In the genomic region with DNA sequence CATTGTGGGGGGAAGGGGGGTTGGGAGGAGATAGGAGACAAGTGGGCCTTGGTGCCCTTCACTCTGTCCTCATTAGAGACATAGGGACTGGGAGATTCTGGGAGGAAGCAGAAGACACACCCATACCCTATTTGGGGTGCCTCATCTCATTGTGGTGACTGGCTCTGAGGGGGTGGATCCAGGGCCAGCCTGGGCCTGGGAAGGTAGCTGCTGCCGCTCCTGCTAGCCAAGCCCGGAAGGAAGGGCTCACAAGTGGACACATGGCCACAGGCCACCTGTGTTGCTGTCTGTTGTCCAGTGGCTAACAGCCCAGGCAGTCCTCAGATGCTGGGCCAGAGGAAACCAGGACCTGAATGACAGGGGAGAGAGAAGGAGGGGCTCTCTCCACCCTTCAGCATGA, we compare ENCODE assay signal across 7 mouse cellular contexts. TPM values are rescaled to one million over a fixed set of nuclear protein-coding genes. Genes with fewer than 3 reads are reported as not detected.
DNase-seq lines count a peak whose midpoint lies in the region; ATAC-seq lines count a peak whose summit lies in the region.

No protein-coding gene starts in this region.

- H3K36me3 ChIP-seq in intestine, embryonic 16.5 days (ENCODE audit: control insufficient read depth, insufficient read depth, low read length) = no peaks in the 10 kb centered on the region
- H3K36me3 ChIP-seq in stomach, embryonic 16.5 days (ENCODE audit: control insufficient read depth, insufficient read depth, low read length) = 0 out of 2 replicates have a peak, but pooled peaks cover 4% of the 10 kb centered on the region

- H3K4me3 ChIP-seq in intestine, embryonic 16.5 days (ENCODE audit: low read length) = peak overlapping the region; percentile 19
- H3K4me3 ChIP-seq in stomach, embryonic 16.5 days (replicated peaks; ENCODE audit: low read length) = peak overlapping the region; percentile 9

- H3K27ac ChIP-seq in intestine, embryonic 16.5 days (ENCODE audit: low read length) = peak overlapping the region; percentile 83
- H3K27ac ChIP-seq in stomach, embryonic 16.5 days (ENCODE audit: low read length) = peak overlapping the region; percentile 91

- H3K9ac ChIP-seq in intestine, embryonic 16.5 days (ENCODE audit: low read depth, low read length) = peak overlapping the region; percentile 7
- H3K9ac ChIP-seq in stomach, embryonic 16.5 days (ENCODE audit: low read length) = peak overlapping the region; percentile 71

- H3K4me2 ChIP-seq in intestine, embryonic 16.5 days (ENCODE audit: low read depth, low read length) = peak overlapping the region; percentile 23
- H3K4me2 ChIP-seq in stomach, embryonic 16.5 days (ENCODE audit: low read depth, low read length) = peak overlapping the region; percentile 36

- peaks cover 48% of the 10 kb centered on the region for H3K4me1 ChIP-seq in intestine, embryonic 16.5 days (ENCODE audit: control insufficient read depth, insufficient read depth, low read length)
- H3K4me1 ChIP-seq in stomach, embryonic 16.5 days (ENCODE audit: control insufficient read depth, insufficient read depth, low read length) = peaks cover 39% of the 10 kb centered on the region

- ATAC-seq in CD4-positive, CD25-positive, alpha-beta regulatory T cell, adult 4 months = peak; percentile 14
- no peak for ATAC-seq in intestine, embryonic 16.5 days
- no peak for ATAC-seq in stomach, embryonic 16.5 days (ENCODE audit: insufficient read depth, low FRiP score)

- WGBS in intestine, embryonic 16.5 days = 43% methylated on average over 2 of the region's 2 CpGs
- 16% methylated on average over 2 of the region's 2 CpGs for WGBS in stomach, embryonic 16.5 days

- no peaks in the 10 kb centered on the region for H3K27me3 ChIP-seq in intestine, embryonic 16.5 days (replicated peaks; ENCODE audit: control insufficient read depth, insufficient read depth, low read length)
- no peaks in the 10 kb centered on the region for H3K27me3 ChIP-seq in stomach, embryonic 16.5 days (ENCODE audit: control insufficient read depth, insufficient read depth, low read length)

- H3K9me3 ChIP-seq in intestine, embryonic 16.5 days (ENCODE audit: control insufficient read depth, low read length) = no peaks in the 10 kb centered on the region
- H3K9me3 ChIP-seq in stomach, embryonic 16.5 days (replicated peaks; ENCODE audit: control insufficient read depth, low read length) = no peaks in the 10 kb centered on the region

- peak; percentile 80 for DNase-seq in 416B (ENCODE audit: low read depth)
- peak; percentile 37 for DNase-seq in gastrocnemius, postnatal 10 days
- no peak for DNase-seq in testis, postnatal 14 days (ENCODE audit: low spot score)
- DNase-seq in adrenal gland, adult 18-20 months (ENCODE audit: low spot score in 2 of 2) = no peak

RNA-seq across cellular contexts. Expression of a gene that starts 2.9 kb away (rescaled TPM):
- polyA plus RNA-seq in CD4-positive, CD25-positive, alpha-beta regulatory T cell, adult 4 months (2017; shearing (Covaris generic)) = 10 to 100 TPM in 1 of 2 experiments, 1 to 10 TPM in 1; 6.6 to 11.0 TPM
- 10 to 100 TPM; 61.2 to 65.0 TPM for total RNA-seq in gastrocnemius, postnatal 10 days (2021)
- 5.1 and 5.2 TPM in 2 replicates for polyA plus RNA-seq in intestine, embryonic 16.5 days (2015; fragmentation: Nextera tagmentation; extraction: Ambion mirVana)
- 10.1 and 10.8 TPM in 2 replicates for polyA plus RNA-seq in stomach, embryonic 16.5 days (2015; fragmentation: Nextera tagmentation; extraction: Ambion mirVana)
- total RNA-seq in adrenal gland, adult 18-20 months (2021) = 10 to 100 TPM in 1 of 2 experiments, 1 to 10 TPM in 1; 6.3 to 15.0 TPM

RNA-seq across cellular contexts. Expression of a gene that starts 10.0 kb away (rescaled TPM):
- 10 to 100 TPM; 83.1 to 87.9 TPM for polyA plus RNA-seq in CD4-positive, CD25-positive, alpha-beta regulatory T cell, adult 4 months (2017; shearing (Covaris generic))
- total RNA-seq in gastrocnemius, postnatal 10 days (2021) = 10 to 100 TPM; 21.7 to 25.4 TPM
- 51.8 and 58.6 TPM in 2 replicates for polyA plus RNA-seq in intestine, embryonic 16.5 days (2015; fragmentation: Nextera tagmentation; extraction: Ambion mirVana)
- 85.7 and 88.8 TPM in 2 replicates for polyA plus RNA-seq in stomach, embryonic 16.5 days (2015; fragmentation: Nextera tagmentation; extraction: Ambion mirVana)
- total RNA-seq in adrenal gland, adult 18-20 months (2021) = 10 to 100 TPM; 32.5 to 35.7 TPM

RNA-seq across cellular contexts. Expression of a gene that starts 11.2 kb away (rescaled TPM):
- 100 to 1,000 TPM; 104 to 108 TPM for polyA plus RNA-seq in CD4-positive, CD25-positive, alpha-beta regulatory T cell, adult 4 months (2017; shearing (Covaris generic))
- 10 to 100 TPM; 24.2 to 25.2 TPM for total RNA-seq in gastrocnemius, postnatal 10 days (2021)
- 105 and 125 TPM in 2 replicates for polyA plus RNA-seq in intestine, embryonic 16.5 days (2015; fragmentation: Nextera tagmentation; extraction: Ambion mirVana)
- 114 and 118 TPM in 2 replicates for polyA plus RNA-seq in stomach, embryonic 16.5 days (2015; fragmentation: Nextera tagmentation; extraction: Ambion mirVana)
- 10 to 100 TPM; 33.1 to 34.9 TPM for total RNA-seq in adrenal gland, adult 18-20 months (2021)

RNA-seq across cellular contexts. Expression of a gene that starts 38.2 kb away (rescaled TPM):
- polyA plus RNA-seq in CD4-positive, CD25-positive, alpha-beta regulatory T cell, adult 4 months (2017; shearing (Covaris generic)) = 100 to 1,000 TPM in 1 of 2 experiments, 10 to 100 TPM in 1; 88.0 to 146 TPM
- 10 to 100 TPM in 1 of 2 experiments, 1 to 10 TPM in 1; 9.0 to 14.5 TPM for total RNA-seq in gastrocnemius, postnatal 10 days (2021)
- 27.0 and 27.5 TPM in 2 replicates for polyA plus RNA-seq in intestine, embryonic 16.5 days (2015; fragmentation: Nextera tagmentation; extraction: Ambion mirVana)
- 33.0 and 35.8 TPM in 2 replicates for polyA plus RNA-seq in stomach, embryonic 16.5 days (2015; fragmentation: Nextera tagmentation; extraction: Ambion mirVana)
- 10 to 100 TPM; 16.9 to 18.8 TPM for total RNA-seq in adrenal gland, adult 18-20 months (2021)

RNA-seq across cellular contexts. Expression of a gene that starts 46.8 kb away (rescaled TPM):
- not detected for polyA plus RNA-seq in CD4-positive, CD25-positive, alpha-beta regulatory T cell, adult 4 months (2017; shearing (Covaris generic))
- total RNA-seq in gastrocnemius, postnatal 10 days (2021) = 1 to 10 TPM; 2.8 to 2.9 TPM
- 0.04 TPM in 1 of 2 replicates, not detected in the other for polyA plus RNA-seq in intestine, embryonic 16.5 days (2015; fragmentation: Nextera tagmentation; extraction: Ambion mirVana)
- polyA plus RNA-seq in stomach, embryonic 16.5 days (2015; fragmentation: Nextera tagmentation; extraction: Ambion mirVana) = 0.13 and 0.14 TPM in 2 replicates
- not detected for total RNA-seq in adrenal gland, adult 18-20 months (2021)

Comparison
In these comparisons a context has a peak if more than half of its experiments do, and no peak if none do; other contexts are left out.
1. DNase-seq: peak in 416B (single experiment) and gastrocnemius, postnatal 10 days (single experiment); none in testis, postnatal 14 days (single experiment) and adrenal gland, adult 18-20 months (0 of 2).